Mouse (Mus musculus) hindbrain, embryonic 10.5 days (tissue): Measurements from ENCODE around the gene Lad1. TPM values are rescaled to one million over a fixed set of nuclear protein-coding genes. Genes with fewer than 3 reads are reported as not detected.
A peak's percentile ranks its signal among the peaks of the same experiment; 100 is the strongest.

Experiments
- DNase-seq: peaks from one replicate; pipeline ENCODE4 v3.0.0-alpha.2; 2017; ENCODE audit warnings: low spot score
- H3K27ac ChIP-seq: fragments of 300-500 bp; sonication (generic); 2 replicates; pipeline ENCODE4 v1.5.1; 2016; ENCODE audit warnings: mild to moderate bottlenecking, moderate library complexity
- H3K27me3 ChIP-seq: fragments of 300-500 bp; sonication (generic); 2 replicates; pipeline ENCODE4 v1.6.1; 2016; ENCODE audit warnings: mild to moderate bottlenecking; ENCODE audit not compliant: poor library complexity, insufficient read depth, severe bottlenecking
- H3K36me3 ChIP-seq: fragments of 300-500 bp; sonication (generic); 2 replicates; pipeline ENCODE4 v1.6.1; 2016; ENCODE audit warnings: mild to moderate bottlenecking, moderate library complexity
- H3K4me1 ChIP-seq: fragments of 300-500 bp; sonication (generic); replicated peaks from 2 replicates; pipeline ENCODE4 v1.6.1; 2016; ENCODE audit warnings: mild to moderate bottlenecking
- H3K4me3 ChIP-seq: fragments of 300-500 bp; sonication (generic); 2 replicates; pipeline ENCODE4 v1.5.1; 2016; ENCODE audit warnings: mild to moderate bottlenecking, moderate library complexity
- H3K9me3 ChIP-seq: fragments of 300-500 bp; sonication (generic); 2 replicates; pipeline ENCODE4 v1.6.1; 2016; ENCODE audit warnings: mild to moderate bottlenecking, moderate library complexity
- WGBS: fragments of 180-500 bp; shearing (Covaris S2); methylation state at CpG from one replicate; pipeline ENCODE4 v1.1.7; 2016; 5-methylcytosine and 5-hydroxymethylcytosine counted together
- polyA plus RNA-seq: library from polyadenylated mRNA; unstranded; fragments of >200 nt; fragmentation: Nextera tagmentation; extraction: Ambion mirVana; gene quantifications from 2 replicates; pipeline ENCODE4 v1.2.1, GENCODE M21; 2016

Lad1 gene
- polyA plus RNA-seq, 1 experiment from 2014 or later: 1.0 TPM

DNA sequence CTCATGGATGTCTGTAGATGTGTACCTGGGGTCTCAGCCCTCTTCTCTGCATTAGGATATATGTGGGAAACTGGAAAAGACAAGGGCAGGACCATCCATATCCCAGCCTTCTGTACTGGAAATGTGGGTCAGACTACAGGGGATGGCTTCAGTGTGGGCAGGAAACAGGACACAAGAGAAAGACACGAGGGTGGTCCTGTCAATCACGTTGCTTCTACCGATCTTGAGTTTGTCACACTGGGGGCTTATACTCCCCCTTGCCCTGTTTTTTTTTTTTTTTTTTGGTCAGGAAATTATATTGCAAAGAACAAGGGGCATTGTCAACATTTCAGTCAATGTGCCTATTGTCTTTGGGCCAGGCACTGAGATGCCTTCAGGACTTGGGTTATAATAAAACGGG lies 20.2 kb downstream of the Lad1 start:
- no peaks in the 10 kb centered on the region for H3K27me3 ChIP-seq
- 69% methylated on average over 4 of the region's 4 CpGs for WGBS
- no peaks in the 10 kb centered on the region for H3K36me3 ChIP-seq
- no peak overlapping the region for H3K4me3 ChIP-seq
- DNase-seq: no peak
- H3K4me1 ChIP-seq: peaks cover 27% of the 10 kb centered on the region
- no peaks in the 10 kb centered on the region for H3K9me3 ChIP-seq
- H3K27ac ChIP-seq: no peak overlapping the region

DNA sequence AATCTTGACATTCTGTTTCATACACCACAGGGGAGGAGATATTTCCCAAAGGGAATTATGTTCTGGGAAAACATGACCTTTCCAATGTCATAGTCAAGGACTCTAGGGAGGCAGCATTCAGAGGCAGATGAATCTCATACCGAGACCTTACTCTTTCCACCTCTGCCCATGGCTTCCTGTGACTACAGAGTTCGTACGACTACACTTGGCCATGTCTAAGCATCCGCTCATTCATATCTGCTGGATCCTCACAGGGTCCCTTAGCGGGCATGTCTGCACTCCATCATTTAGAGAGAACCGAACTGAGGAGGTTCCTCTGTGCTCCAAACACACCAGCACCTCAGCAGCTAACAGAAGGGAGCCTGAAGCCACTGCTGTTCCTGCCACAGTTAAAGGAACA lies 20.7 kb downstream of the Lad1 start:
- no peak for DNase-seq
- H3K4me1 ChIP-seq: peaks cover 30% of the 10 kb centered on the region
- 0 out of 2 replicates have a peak, but pooled peaks cover 4% of the 10 kb centered on the region for H3K27me3 ChIP-seq
- no peak overlapping the region for H3K4me3 ChIP-seq
- H3K27ac ChIP-seq: no peak overlapping the region
- H3K36me3 ChIP-seq: no peaks in the 10 kb centered on the region
- 87% methylated on average over 6 of the region's 6 CpGs for WGBS
- no peaks in the 10 kb centered on the region for H3K9me3 ChIP-seq

DNA sequence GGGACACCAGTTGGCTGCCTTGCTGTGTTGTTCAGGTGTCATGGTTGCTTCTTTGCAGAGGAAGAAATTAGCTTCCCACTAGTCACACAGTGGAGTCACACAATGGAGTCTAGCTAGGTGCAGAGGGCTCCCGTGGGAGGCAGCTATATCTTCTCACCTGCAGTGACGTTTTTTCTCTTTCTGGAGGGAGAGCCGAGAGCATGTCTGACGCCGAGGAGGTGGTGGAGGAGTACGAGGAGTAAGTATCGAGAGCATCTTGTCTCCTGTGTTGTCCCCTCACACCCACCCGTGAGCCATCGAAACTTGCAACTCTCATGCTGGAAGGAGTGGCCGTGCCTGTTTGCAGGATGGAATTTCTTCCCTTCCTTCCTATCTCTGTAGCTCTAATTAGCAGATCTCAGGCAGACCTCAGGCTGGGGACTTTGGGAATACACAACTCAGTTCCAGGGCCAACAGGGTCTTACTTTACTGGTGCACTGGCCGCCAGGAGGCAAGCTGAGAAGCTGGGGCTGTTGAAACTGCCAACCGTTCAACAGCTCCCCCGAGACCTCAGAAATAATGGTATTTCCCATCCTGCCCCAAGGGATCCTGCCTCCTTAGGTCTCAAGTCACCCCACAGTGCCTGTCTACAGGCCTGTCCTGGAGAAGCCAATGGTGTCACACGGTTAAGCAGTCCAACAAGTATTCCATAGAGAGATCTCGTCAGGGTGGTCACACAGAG lies 22.4 kb downstream of the Lad1 start:
- whole genome bisulfite sequencing: 76% methylated on average over 15 of the region's 15 CpGs
- no peak for DNase-seq

DNA sequence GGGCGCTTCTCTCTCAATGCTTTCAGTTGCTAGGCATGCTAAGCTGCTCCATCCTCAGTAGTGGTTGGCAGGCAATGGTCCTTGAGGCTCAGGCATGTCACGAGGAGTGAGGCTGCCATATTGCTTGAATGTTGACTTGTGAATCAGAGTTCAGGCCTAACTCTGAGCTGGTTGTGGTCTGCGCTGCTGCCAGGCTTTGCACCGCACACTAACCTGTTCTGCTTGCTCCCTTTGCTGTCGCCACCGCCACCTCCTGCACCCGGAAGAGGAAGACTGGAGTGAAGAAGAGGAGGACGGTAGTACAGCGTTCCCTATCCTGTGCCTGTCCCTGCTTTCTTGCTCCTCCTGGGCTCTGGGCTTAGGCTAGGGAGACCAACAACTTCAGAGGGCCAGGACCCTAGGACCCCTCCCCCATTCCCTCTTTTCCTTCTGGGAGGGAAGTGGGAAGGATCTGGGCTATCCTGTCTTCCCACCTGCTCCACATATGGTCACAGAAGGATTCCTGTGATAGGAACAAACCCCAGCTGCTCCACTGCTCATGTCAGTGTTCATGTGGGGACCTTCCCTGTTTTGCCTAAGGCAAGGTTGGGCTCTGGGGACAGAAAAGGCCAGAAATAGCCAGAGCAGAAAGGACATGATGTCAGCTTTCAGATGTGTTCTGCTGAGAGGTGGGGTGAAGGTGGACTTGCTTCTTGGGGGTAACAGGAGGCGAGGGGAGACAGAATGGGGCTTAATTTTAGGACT lies 25.3 kb downstream of the Lad1 start:
- Histone ChIP-seq H3K27me3 (peaks cover 4% of the 10 kb centered on the region; the same call in 1 of the 2 replicates), H3K4me3 (no peak overlapping the region), H3K4me1 (peaks cover 6% of the 10 kb centered on the region; the same call in 1 of the 2 replicates), H3K9me3 (no peaks in the 10 kb centered on the region), H3K27ac (no peak overlapping the region; the same call in 1 of the 2 replicates), H3K36me3 (no peaks in the 10 kb centered on the region)
- 88% methylated on average over 10 of the region's 10 CpGs for WGBS
- DNase-seq: no peak

More for the DNA sequence above, 22.4 kb downstream of the Lad1 start:
- Histone ChIP-seq H3K27me3 (0 out of 2 replicates have a peak, but pooled peaks cover 4% of the 10 kb centered on the region), H3K4me3 (no peak overlapping the region), H3K9me3 (no peaks in the 10 kb centered on the region), H3K27ac (no peak overlapping the region), H3K4me1 (peaks cover 20% of the 10 kb centered on the region), H3K36me3 (no peaks in the 10 kb centered on the region)

DNA sequence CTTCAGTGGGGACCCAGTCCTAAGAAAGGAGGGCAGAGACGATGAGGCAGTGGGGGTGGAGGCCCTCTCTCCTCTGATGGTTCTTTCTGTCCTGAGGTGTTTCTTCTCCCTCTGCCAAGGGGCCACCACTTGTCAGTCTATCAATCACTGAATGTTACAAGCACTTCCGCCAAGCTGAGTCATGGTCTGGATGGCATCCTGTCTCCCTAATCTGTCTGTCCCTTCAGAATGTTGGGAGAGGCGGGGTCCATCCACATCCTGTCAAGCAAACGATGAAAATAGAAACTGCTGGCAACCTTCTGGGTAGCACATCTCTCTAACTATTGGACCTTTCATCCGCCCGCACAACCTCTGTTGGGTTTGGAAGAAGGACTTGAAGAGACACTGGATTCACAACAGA lies 26.1 kb downstream of the Lad1 start:
- peaks cover 14% of the 10 kb centered on the region for H3K4me1 ChIP-seq
- H3K27ac ChIP-seq: no peak overlapping the region; the same call in 1 of the 2 replicates
- no peaks in the 10 kb centered on the region for H3K36me3 ChIP-seq
- no peaks in the 10 kb centered on the region for H3K9me3 ChIP-seq
- no peak overlapping the region for H3K4me3 ChIP-seq
- 80% methylated on average over 6 of the region's 6 CpGs for WGBS
- H3K27me3 ChIP-seq: peaks cover 4% of the 10 kb centered on the region; the same call in 1 of the 2 replicates
- DNase-seq: no peak

DNA sequence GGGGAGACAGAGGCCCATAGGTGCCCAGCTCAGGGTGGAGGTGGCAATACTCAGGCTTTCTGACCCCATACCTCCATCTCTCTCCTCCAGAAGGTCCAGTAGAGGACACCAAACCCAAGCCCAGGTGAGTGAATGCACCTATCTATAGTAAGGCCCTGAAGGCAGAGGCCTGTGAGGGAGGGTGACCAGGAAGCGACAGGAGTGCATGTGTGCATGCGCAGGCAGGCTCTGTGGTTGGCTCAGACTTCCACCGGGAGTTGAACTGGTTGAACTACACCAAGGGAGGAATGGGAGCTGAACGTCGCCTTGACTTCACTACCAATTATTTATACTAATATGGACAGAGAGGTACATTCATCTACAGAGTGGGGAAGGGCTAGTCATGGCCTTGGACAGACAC lies 28.2 kb downstream of the Lad1 start:
- 74% methylated on average over 5 of the region's 5 CpGs for WGBS
- Histone ChIP-seq H3K4me3 (no peak overlapping the region), H3K27ac (no peak overlapping the region), H3K36me3 (no peaks in the 10 kb centered on the region), H3K4me1 (peaks cover 27% of the 10 kb centered on the region), H3K9me3 (no peaks in the 10 kb centered on the region), H3K27me3 (peaks cover 4% of the 10 kb centered on the region; the same call in 1 of the 2 replicates)
- DNase-seq: no peak

DNA sequence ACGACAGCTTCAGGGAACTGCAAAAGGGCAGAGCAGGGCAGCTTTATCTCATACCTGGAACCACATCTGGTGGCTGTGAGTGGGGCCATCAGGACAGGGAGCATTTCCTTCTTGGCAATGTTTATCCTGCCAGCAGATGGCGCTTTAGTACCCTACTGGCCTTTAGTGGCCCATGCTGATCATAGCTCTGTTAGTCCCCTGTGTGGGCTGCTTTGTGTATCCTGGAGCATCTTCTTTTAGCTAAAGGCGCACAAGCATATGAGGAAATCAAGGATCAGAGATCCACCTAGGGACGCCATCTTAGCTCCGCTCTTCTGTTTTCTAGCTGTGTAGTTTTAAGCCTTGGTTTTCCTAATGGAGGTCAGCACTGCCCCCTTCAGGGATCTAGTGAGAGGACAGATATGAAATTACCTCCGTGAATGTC lies 28.8 kb downstream of the Lad1 start:
- peaks cover 4% of the 10 kb centered on the region; the same call in 1 of the 2 replicates for H3K27me3 ChIP-seq
- no peak overlapping the region for H3K4me3 ChIP-seq
- H3K4me1 ChIP-seq: peaks cover 32% of the 10 kb centered on the region
- no peaks in the 10 kb centered on the region for H3K9me3 ChIP-seq
- DNase-seq: peak; percentile 62
- 27% methylated on average over 6 of the region's 6 CpGs for WGBS
- no peak overlapping the region for H3K27ac ChIP-seq
- no peaks in the 10 kb centered on the region for H3K36me3 ChIP-seq

DNA sequence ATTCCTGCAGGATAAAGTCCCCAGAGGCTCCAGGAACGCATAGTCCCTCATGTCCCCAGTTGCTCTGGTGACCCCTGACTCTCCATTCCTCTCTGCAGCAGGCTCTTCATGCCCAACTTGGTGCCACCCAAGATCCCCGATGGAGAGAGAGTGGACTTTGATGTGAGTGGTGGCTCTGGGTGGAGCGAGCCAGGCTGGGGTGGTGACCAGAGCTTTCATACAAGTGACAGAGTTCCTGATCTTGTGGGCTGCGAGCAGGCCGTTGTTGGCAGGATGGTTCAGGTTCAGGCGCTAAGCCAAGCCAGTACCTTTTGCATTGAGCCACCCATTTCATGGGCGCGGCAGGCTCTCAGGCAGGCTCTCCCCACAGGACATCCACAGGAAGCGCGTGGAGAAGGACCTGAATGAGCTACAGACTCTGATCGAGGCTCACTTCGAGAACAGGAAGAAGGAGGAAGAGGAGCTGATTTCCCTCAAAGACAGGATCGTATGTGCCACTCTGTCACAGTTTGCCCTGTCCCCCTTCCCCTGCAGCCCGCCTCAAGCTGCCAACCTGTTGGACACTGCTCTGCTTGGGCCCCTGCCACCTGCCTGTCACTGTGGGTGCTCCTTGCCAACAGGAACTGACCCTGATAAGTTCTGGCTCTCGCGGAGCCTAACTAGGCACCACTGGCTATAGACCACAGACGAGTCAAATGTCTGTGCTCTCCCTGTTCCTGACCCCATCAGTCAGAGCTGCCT lies 29.4 kb downstream of the Lad1 start:
- Histone ChIP-seq H3K27me3 (peaks cover 4% of the 10 kb centered on the region; the same call in 1 of the 2 replicates), H3K4me1 (peaks cover 38% of the 10 kb centered on the region), H3K36me3 (no peaks in the 10 kb centered on the region), H3K4me3 (no peak overlapping the region), H3K9me3 (no peaks in the 10 kb centered on the region), H3K27ac (no peak overlapping the region)
- no peak for DNase-seq
- WGBS: 87% methylated on average over 17 of the region's 17 CpGs

DNA sequence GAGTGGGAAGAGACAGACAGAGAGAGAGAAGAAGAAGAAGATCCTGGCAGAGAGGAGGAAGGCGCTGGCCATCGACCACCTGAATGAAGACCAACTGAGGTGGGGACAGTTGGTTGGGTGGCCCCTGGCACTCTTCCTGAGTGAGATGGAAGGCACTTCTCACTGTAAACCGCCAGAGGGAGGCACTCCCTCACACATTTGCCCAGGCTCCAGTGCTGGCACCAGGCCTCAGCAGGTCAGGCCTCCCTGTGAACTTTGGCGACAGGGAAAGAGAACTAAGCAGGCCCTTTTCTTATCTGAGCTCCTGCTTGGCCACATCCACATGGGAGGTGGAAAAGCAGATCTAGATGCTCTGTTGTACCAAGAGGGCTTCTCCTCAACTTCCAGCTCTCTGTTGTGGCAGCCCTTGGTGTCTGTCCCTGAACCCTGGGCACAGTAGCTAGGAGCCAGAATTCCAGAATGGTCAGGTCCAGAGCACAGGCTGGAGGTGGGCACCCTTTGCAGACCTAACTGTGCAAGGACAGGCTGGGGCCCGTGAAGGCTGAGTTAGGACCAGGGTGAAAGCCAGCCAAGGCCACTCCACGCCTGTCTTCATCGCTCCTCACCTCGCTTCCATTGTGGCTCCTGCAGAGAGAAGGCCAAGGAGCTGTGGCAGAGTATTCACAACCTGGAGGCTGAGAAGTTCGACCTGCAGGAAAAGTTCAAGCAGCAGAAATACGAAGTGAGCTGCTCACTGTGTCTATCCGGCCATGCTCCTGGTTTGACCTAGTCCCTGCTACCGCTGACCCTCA lies 32.5 kb downstream of the Lad1 start:
- peak overlapping the region; percentile 77 for H3K27ac ChIP-seq

DNA sequence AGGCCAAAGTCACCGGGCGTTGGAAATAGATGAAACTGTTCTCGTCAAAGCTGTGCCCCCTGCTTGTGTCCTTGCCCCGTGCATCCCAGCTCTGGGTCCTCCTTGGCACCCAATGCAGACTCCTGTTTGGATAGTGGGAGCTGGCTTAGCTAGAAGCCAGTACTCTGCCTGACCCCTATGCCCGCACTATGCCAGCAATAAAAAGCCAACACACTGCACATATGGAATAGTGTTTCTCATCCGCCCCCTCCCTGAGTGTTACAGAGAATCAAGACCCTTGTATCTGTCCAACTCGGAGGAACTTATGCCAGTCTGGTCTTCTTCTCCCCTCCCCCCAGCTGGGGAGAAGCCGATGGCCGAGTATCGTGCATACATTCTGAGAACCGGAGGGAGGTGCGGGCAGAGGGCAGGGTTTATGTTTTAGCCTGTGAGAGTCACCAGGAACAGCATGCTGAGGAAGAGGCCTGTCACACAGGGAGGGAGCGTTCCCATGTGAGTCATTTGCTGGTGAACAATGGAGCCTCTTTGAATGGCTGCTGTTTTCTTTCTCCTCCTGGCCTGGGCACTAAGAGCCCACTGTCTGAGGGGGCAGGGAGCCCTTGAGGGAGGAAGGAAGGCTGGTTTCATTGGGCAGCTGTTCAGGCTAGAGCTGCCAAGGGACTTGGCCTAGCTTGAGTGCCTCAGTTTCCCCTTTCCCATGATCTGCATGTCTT lies 33.8 kb downstream of the Lad1 start:
- H3K4me3 ChIP-seq: peak overlapping the region; percentile 9; the same call in 1 of the 2 replicates
- H3K27me3 ChIP-seq: no peaks in the 10 kb centered on the region; the same call in 1 of the 2 replicates
- peak overlapping the region; percentile 77 for H3K27ac ChIP-seq
- peak; percentile 40 for DNase-seq
- 45% methylated on average over 13 of the region's 13 CpGs for WGBS
- H3K4me1 ChIP-seq: peaks cover 38% of the 10 kb centered on the region
- no peaks in the 10 kb centered on the region for H3K36me3 ChIP-seq
- H3K9me3 ChIP-seq: no peaks in the 10 kb centered on the region

More for the DNA sequence above, 32.5 kb downstream of the Lad1 start:
- WGBS: 67% methylated on average over 12 of the region's 12 CpGs
- no peaks in the 10 kb centered on the region for H3K9me3 ChIP-seq
- no peaks in the 10 kb centered on the region; the same call in 1 of the 2 replicates for H3K27me3 ChIP-seq
- H3K4me1 ChIP-seq: peaks cover 38% of the 10 kb centered on the region
- H3K4me3 ChIP-seq: no peak overlapping the region
- no peaks in the 10 kb centered on the region for H3K36me3 ChIP-seq
- DNase-seq: peak; percentile 31

DNA sequence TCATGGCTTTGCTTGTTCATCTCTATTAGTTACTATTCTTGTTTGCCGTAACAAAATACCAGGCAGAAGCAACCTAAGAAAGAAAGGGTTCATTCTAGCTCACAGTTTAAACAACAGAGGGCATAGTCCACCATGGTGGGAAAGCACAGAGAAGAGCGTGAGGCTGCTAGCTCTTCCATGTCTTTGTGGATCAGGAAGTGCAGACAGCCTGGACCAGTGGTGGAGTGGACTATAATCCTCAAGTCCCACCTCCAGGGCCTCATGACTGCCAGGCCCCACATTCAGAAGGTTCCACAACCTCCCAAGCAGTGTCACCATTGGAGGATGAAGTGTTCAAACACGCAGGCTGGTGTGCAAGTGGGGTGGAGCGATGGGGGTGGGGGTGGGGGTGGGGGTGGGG lies 34.8 kb downstream of the Lad1 start:
- H3K36me3 ChIP-seq: no peaks in the 10 kb centered on the region
- 90% methylated on average over 4 of the region's 4 CpGs for WGBS
- no peak for DNase-seq
- H3K4me3 ChIP-seq: no peak overlapping the region
- H3K9me3 ChIP-seq: no peaks in the 10 kb centered on the region
- peaks cover 38% of the 10 kb centered on the region for H3K4me1 ChIP-seq
- H3K27me3 ChIP-seq: no peaks in the 10 kb centered on the region; the same call in 1 of the 2 replicates
- peak overlapping the region; percentile 77 for H3K27ac ChIP-seq
